In the genomic region with DNA sequence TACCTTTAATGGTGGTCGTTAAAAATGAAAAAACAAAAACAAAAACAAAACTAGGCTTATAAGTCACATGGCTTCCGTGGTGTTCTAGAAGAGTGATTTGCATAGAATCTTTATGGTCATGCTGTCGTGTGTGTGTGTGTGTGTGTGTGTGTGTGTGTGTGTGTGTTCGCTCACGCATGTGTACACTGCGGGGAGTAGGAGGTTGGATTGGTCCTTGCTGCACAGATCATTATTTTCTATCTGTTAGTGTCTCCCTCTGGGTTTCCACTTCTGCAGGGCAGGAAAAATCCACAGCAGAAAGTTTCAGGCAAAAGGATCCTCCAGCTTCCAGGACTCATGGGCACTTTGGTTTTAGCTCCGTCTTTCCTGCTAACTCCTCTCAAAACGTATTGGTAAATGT, we compare ENCODE assay signal across 27 mouse cellular contexts. TPM values are rescaled to one million over a fixed set of nuclear protein-coding genes. Genes with fewer than 3 reads are reported as not detected.
DNase-seq lines count a peak whose midpoint lies in the region; ATAC-seq and TF ChIP-seq lines count a peak whose summit lies in the region.
"Had no signal": no experiment of that assay in that cellular context is flagged by ENCODE, and none has a peak within 500 bp of the region (broad histone marks: within the 10 kb centered on the region; RNA-seq: fewer than 3 reads in every experiment).

No protein-coding gene starts in this region.

- DNase-seq in forebrain, postnatal 0 days = no peak
- DNase-seq in forebrain, embryonic 11.5 days (ENCODE audit: low spot score) = no peak
- DNase-seq in layer of hippocampus, adult 2 months (ENCODE audit: low spot score in 2 of 2) = no peak
- no peak for DNase-seq in layer of hippocampus, adult 8-10 months (ENCODE audit: low spot score in 2 of 2)
- DNase-seq in neural tube, embryonic 10.5 days (ENCODE audit: extremely low spot score, low spot score) = no peak
- DNase-seq: adrenal gland, postnatal 14 days; embryo, embryonic 11 days; gastrocnemius, postnatal 10 days; heart, postnatal 10 days; kidney, adult 8-10 months; kidney, postnatal 14 days; liver, postnatal 0 days; lung, postnatal 36 days; retina, postnatal 1 day; right cerebral cortex, postnatal 14 days; thymus, postnatal 4 days had no signal

- no peaks in the 10 kb centered on the region for H3K4me1 ChIP-seq in forebrain, postnatal 0 days (ENCODE audit: insufficient read depth)
- H3K4me1 ChIP-seq in forebrain, embryonic 11.5 days (replicated peaks; ENCODE audit: control insufficient read depth, insufficient read depth, low read length) = no peaks in the 10 kb centered on the region
- peaks cover 8% of the 10 kb centered on the region; the same call in 1 of the 2 replicates for H3K4me1 ChIP-seq in neural tube, embryonic 15.5 days
- H3K4me1 ChIP-seq: liver, embryonic 12.5 days had no signal

- no peaks in the 10 kb centered on the region for H3K9me3 ChIP-seq in forebrain, postnatal 0 days (ENCODE audit: low read length)
- no peaks in the 10 kb centered on the region for H3K9me3 ChIP-seq in forebrain, embryonic 11.5 days (ENCODE audit: control insufficient read depth, low read length)
- no peaks in the 10 kb centered on the region for H3K9me3 ChIP-seq in neural tube, embryonic 15.5 days (replicated peaks)
- H3K9me3 ChIP-seq: embryonic facial prominence, embryonic 12.5 days; heart, embryonic 13.5 days; liver, embryonic 12.5 days; midbrain, embryonic 12.5 days; neural tube, embryonic 13.5 days had no signal

- no peak for ATAC-seq in forebrain, postnatal 0 days
- ATAC-seq in forebrain, embryonic 11.5 days (replicated peaks; ENCODE audit: low FRiP score) = no peak
- ATAC-seq in neural tube, embryonic 15.5 days (ENCODE audit: low FRiP score) = no peak
- no peak for ATAC-seq in inflammation-experienced regulatory T-cells, adult 6 months
- ATAC-seq: CD4-positive, CD25-positive, alpha-beta regulatory T cell, adult 4 months; intestine, embryonic 16.5 days; liver, embryonic 12.5 days; liver, postnatal 0 days had no signal

- no peak overlapping the region for H3K4me3 ChIP-seq in forebrain, postnatal 0 days (ENCODE audit: low read depth, low read length)
- no peak overlapping the region for H3K4me3 ChIP-seq in forebrain, embryonic 11.5 days (ENCODE audit: low read depth, low read length)
- no peak overlapping the region for H3K4me3 ChIP-seq in layer of hippocampus, adult 2 months
- H3K4me3 ChIP-seq in neural tube, embryonic 15.5 days (replicated peaks) = no peak overlapping the region
- H3K4me3 ChIP-seq: embryonic facial prominence, embryonic 12.5 days; heart, embryonic 13.5 days; liver, embryonic 12.5 days; myocyte had no signal

- peak overlapping the region; percentile 27 for H3K4me2 ChIP-seq in forebrain, postnatal 0 days (ENCODE audit: low read depth)
- H3K4me2 ChIP-seq in forebrain, embryonic 11.5 days (ENCODE audit: low read depth, low read length, severe bottlenecking) = no peak overlapping the region
- peak overlapping the region; percentile 28 for H3K4me2 ChIP-seq in neural tube, embryonic 15.5 days
- H3K4me2 ChIP-seq: embryonic facial prominence, embryonic 12.5 days; heart, embryonic 13.5 days; liver, embryonic 12.5 days had no signal

- H3K27me3 ChIP-seq in forebrain, postnatal 0 days (ENCODE audit: insufficient read depth, low read length) = no peaks in the 10 kb centered on the region
- H3K27me3 ChIP-seq in forebrain, embryonic 11.5 days (ENCODE audit: control insufficient read depth, insufficient read depth, low read length) = peaks cover 21% of the 10 kb centered on the region
- no peaks in the 10 kb centered on the region for H3K27me3 ChIP-seq in neural tube, embryonic 15.5 days (replicated peaks)

- H3K36me3 ChIP-seq in forebrain, postnatal 0 days (ENCODE audit: insufficient read depth) = no peaks in the 10 kb centered on the region
- no peaks in the 10 kb centered on the region for H3K36me3 ChIP-seq in forebrain, embryonic 11.5 days (ENCODE audit: control insufficient read depth, insufficient read depth, low read length)
- no peaks in the 10 kb centered on the region for H3K36me3 ChIP-seq in neural tube, embryonic 15.5 days
- H3K36me3 ChIP-seq: embryonic facial prominence, embryonic 12.5 days; heart, embryonic 13.5 days; liver, embryonic 12.5 days; midbrain, embryonic 12.5 days; neural tube, embryonic 13.5 days had no signal

- 66% methylated on average over 8 of the region's 8 CpGs for WGBS in forebrain, postnatal 0 days
- WGBS in forebrain, embryonic 11.5 days = 85% methylated on average over 8 of the region's 8 CpGs
- WGBS in neural tube, embryonic 15.5 days = 56% methylated on average over 8 of the region's 8 CpGs

- peak overlapping the region; percentile 99; the same call in 1 of the 2 replicates for H3K9ac ChIP-seq in forebrain, postnatal 0 days
- H3K9ac ChIP-seq in forebrain, embryonic 11.5 days (ENCODE audit: low read length) = no peak overlapping the region
- no peak overlapping the region for H3K9ac ChIP-seq in neural tube, embryonic 15.5 days (replicated peaks)
- H3K9ac ChIP-seq: embryonic facial prominence, embryonic 12.5 days; heart, embryonic 13.5 days; liver, embryonic 12.5 days; liver, postnatal 0 days had no signal

- H3K27ac ChIP-seq in forebrain, postnatal 0 days (ENCODE audit: low read depth, low read length) = peak overlapping the region; percentile 41; the same call in 1 of the 2 replicates
- no peak overlapping the region for H3K27ac ChIP-seq in forebrain, embryonic 11.5 days (ENCODE audit: low read depth, low read length)
- peak overlapping the region; percentile 98; the same call in 1 of the 2 replicates for H3K27ac ChIP-seq in layer of hippocampus, adult 2 months
- H3K27ac ChIP-seq in neural tube, embryonic 15.5 days (replicated peaks) = no peak overlapping the region
- H3K27ac ChIP-seq: embryonic facial prominence, embryonic 12.5 days; heart, embryonic 13.5 days; liver, embryonic 12.5 days; midbrain, embryonic 12.5 days had no signal

- TF ChIP-seq CTCF in forebrain, postnatal 0 days (IDR thresholded peaks at IDR 0.05; ENCODE audit: low read depth) = no peak; the same call in 1 of the 2 replicates
- no peak for TF ChIP-seq CTCF in layer of hippocampus, adult 2 months (conservative IDR thresholded peaks at IDR 0.05)

RNA-seq across cellular contexts. Expression of a gene that starts 0.8 kb away (rescaled TPM):
- total RNA-seq in forebrain, postnatal 0 days (2014; rRNA removed) = 151 and 230 TPM in 2 replicates
- polyA plus RNA-seq in forebrain, postnatal 0 days (2015; fragmentation: Nextera tagmentation; extraction: Ambion mirVana) = 118 and 122 TPM in 2 replicates
- polyA plus RNA-seq in forebrain, embryonic 11.5 days (2014; fragmentation: Nextera tagmentation; extraction: Ambion mirVana) = 1.5 and 2.1 TPM in 2 replicates
- 100 to 1,000 TPM; 242 to 245 TPM for total RNA-seq in layer of hippocampus, adult 2 months (2021)
- total RNA-seq in layer of hippocampus, adult 8-10 months (2022) = 100 to 1,000 TPM; 252 to 302 (median 278) TPM
- polyA plus RNA-seq in neural tube, embryonic 15.5 days (2015; fragmentation: Nextera tagmentation; extraction: Ambion mirVana) = 50.8 and 68.1 TPM in 2 replicates
- polyA plus RNA-seq in inflammation-experienced regulatory T-cells, adult 6 months (2017; shearing (Covaris generic)) = under 1 TPM in 2 of 3 experiments, not detected in 1; 0.36 to 0.66 TPM
- polyA plus RNA-seq: gonadal fat pad, adult 2 months had no signal

Comparison
In these comparisons a context has a peak if more than half of its experiments do, and no peak if none do; other contexts are left out.
1. H3K27ac ChIP-seq: peak in forebrain, postnatal 0 days (single experiment) and layer of hippocampus, adult 2 months (single experiment); none in forebrain, embryonic 11.5 days (single experiment) and neural tube, embryonic 15.5 days (single experiment).
2. RNA of a gene that starts 0.8 kb away (polyA plus RNA-seq): 118 to 122 TPM in forebrain, postnatal 0 days and 50.8 to 68.1 TPM in neural tube, embryonic 15.5 days; 1.5 to 2.1 TPM in forebrain, embryonic 11.5 days and 0.36 to 0.66 TPM in inflammation-experienced regulatory T-cells, adult 6 months; every median in the first group is over 10 times any median in the second.